Mouse (Mus musculus) adrenal gland, adult 8-10 months (tissue): Measurements from ENCODE around the gene Tial1. TPM values are rescaled to one million over a fixed set of nuclear protein-coding genes. Genes with fewer than 3 reads are reported as not detected.

Experiments used
- DNase-seq: peaks from one replicate; pipeline ENCODE4 v3.0.0; 2022
- total RNA-seq, 4 experiments: library from RNA; stranded (reverse); gene quantifications; 2 replicates each; pipeline ENCODE4 v1.2.4; 2022

Tial1 gene
- total RNA-seq, result 100 to 1,000 TPM in 2 of 4 experiments, 10 to 100 TPM in 2; 95.2 to 109 (median 102) TPM

- DNase-seq, result peak; percentile 99
These were observed at the start of gene Tial1 for GRCm38 (mm10) chr7:128461285-128462215. Gene Tial1, minus strand, starts transcription at chr7:128461717.

- no peak for DNase-seq
These were observed 42.6 kb upstream of the Tial1 start for GRCm38 (mm10) chr7:128504091-128504490.

GRCm38 (mm10) chr7:128499801-128500200, 38.3 kb upstream of the Tial1 start:
- DNase-seq, result peak; percentile 72

GRCm38 (mm10) chr7:128494546-128494945, 33.0 kb upstream of the Tial1 start:
- DNase-seq, result no peak

GRCm38 (mm10) chr7:128488986-128489385, 27.5 kb upstream of the Tial1 start:
- DNase-seq, result no peak

GRCm38 (mm10) chr7:128474322-128474721, 12.8 kb upstream of the Tial1 start:
- DNase-seq, result peak; percentile 79

GRCm38 (mm10) chr7:128462406-128462805, 889 bp upstream of the Tial1 start:
- peak; percentile 11 for DNase-seq

- no peak for DNase-seq
These were observed 670 bp downstream of the Tial1 start for GRCm38 (mm10) chr7:128460865-128461228.

- DNase-seq, result peak; percentile 43
These were observed 1.2 kb downstream of the Tial1 start for GRCm38 (mm10) chr7:128460131-128460864.

GRCm38 (mm10) chr7:128459791-128460130, 1.8 kb downstream of the Tial1 start:
- no peak for DNase-seq

GRCm38 (mm10) chr7:128458011-128458410, 3.5 kb downstream of the Tial1 start:
- DNase-seq, result no peak

GRCm38 (mm10) chr7:128452731-128453130, 8.8 kb downstream of the Tial1 start:
- DNase-seq, result no peak

GRCm38 (mm10) chr7:128440584-128440983, 20.9 kb downstream of the Tial1 start:
- DNase-seq, result no peak

- DNase-seq, result no peak
These were observed 22.3 kb downstream of the Tial1 start for GRCm38 (mm10) chr7:128439251-128439650.

GRCm38 (mm10) chr7:128438131-128438530, 23.4 kb downstream of the Tial1 start:
- DNase-seq, result no peak

- DNase-seq, result no peak
These were observed 28.3 kb downstream of the Tial1 start for GRCm38 (mm10) chr7:128433213-128433612.

- DNase-seq, result no peak
These were observed 28.9 kb downstream of the Tial1 start for GRCm38 (mm10) chr7:128432574-128432973.

GRCm38 (mm10) chr7:128422491-128422890, 39.0 kb downstream of the Tial1 start:
- DNase-seq, result no peak

GRCm38 (mm10) chr7:128421701-128422100, 39.8 kb downstream of the Tial1 start:
- DNase-seq, result no peak

- no peak for DNase-seq
These were observed 41.8 kb downstream of the Tial1 start for GRCm38 (mm10) chr7:128419690-128420089.

GRCm38 (mm10) chr7:128417930-128418779, 43.4 kb downstream of the Tial1 start, which contains the start of gene Rgs10:
Gene Rgs10, minus strand, starts transcription at chr7:128418758.
- peak; percentile 42 for DNase-seq

- no peak for DNase-seq
These were observed 44.1 kb downstream of the Tial1 start for GRCm38 (mm10) chr7:128417226-128417929.
